20 mouse cellular contexts compared by ENCODE assay signal in genomic region chr19:45727231-45727630, GRCm38 (mm10). TPM values are rescaled to one million over a fixed set of nuclear protein-coding genes. Genes with fewer than 3 reads are reported as not detected.
"Had no signal": no experiment of that assay in that cellular context is flagged by ENCODE, and none has a peak within 500 bp of the region (broad histone marks: within the 10 kb centered on the region; RNA-seq: fewer than 3 reads in every experiment).

No protein-coding gene starts in this region.

- H3K4me1 ChIP-seq: liver, embryonic 15.5 days; stomach, embryonic 15.5 days had no signal

- H3K4me2 ChIP-seq: limb, embryonic 13.5 days; liver, embryonic 15.5 days; stomach, embryonic 15.5 days had no signal

- H3K4me3 ChIP-seq: left cerebral cortex, adult 2 months; limb, embryonic 13.5 days; liver, embryonic 15.5 days; stomach, embryonic 15.5 days had no signal

- ATAC-seq: inflammation-experienced regulatory T-cells, adult 6 months; intestine, postnatal 0 days; lung, postnatal 0 days had no signal

- DNase-seq: kidney, adult 8-10 months; kidney, postnatal 4 days; lung, adult 2 months; lung, postnatal 36 days; midbrain, embryonic 14.5 days; right cerebral cortex, postnatal 14 days had no signal

- H3K36me3 ChIP-seq: limb, embryonic 13.5 days; liver, embryonic 15.5 days; stomach, embryonic 15.5 days had no signal

- H3K27ac ChIP-seq: kidney, postnatal 0 days; left cerebral cortex, adult 2 months; limb, embryonic 13.5 days; liver, embryonic 15.5 days; stomach, embryonic 15.5 days had no signal

- H3K9me3 ChIP-seq: limb, embryonic 13.5 days; liver, embryonic 15.5 days; stomach, embryonic 15.5 days had no signal

- H3K9ac ChIP-seq: limb, embryonic 13.5 days; liver, embryonic 15.5 days; stomach, embryonic 15.5 days had no signal

RNA-seq across cellular contexts. Expression of gene Fgf8, which starts 15.5 kb away (rescaled TPM):
- total RNA-seq: layer of hippocampus, adult 8-10 months; layer of hippocampus, postnatal 14 days; left cerebral cortex, adult 2 months; left cerebral cortex, postnatal 36 days; liver, adult 2 months; megakaryocyte progenitor cell, adult 5-6 weeks; monocyte, adult 5-6 weeks had no signal
- polyA plus RNA-seq: inflammation-experienced regulatory T-cells, adult 6 months; intestine, postnatal 0 days; liver, adult 2 months; liver, embryonic 15.5 days; lung, adult 2 months; lung, postnatal 0 days; stomach, embryonic 15.5 days had no signal
